Mouse (Mus musculus) kidney, adult 2 months (tissue): ENCODE measurements around the gene Prss8.

ENCODE experiments used
- CTCF ChIP-seq: fragments of 200-500 bp; conservative IDR thresholded peaks from 2 replicates; pipeline ENCODE4 v1.5.1; 2011; ENCODE audit warnings: low read depth, mild to moderate bottlenecking, control low read depth, low read length, moderate library complexity, mixed read lengths; ENCODE audit not compliant: insufficient read depth, insufficient read length
- POLR2A ChIP-seq: fragments of 200-500 bp; IDR thresholded peaks from one replicate; pipeline ENCODE4 v1.6.1; 2011; ENCODE audit warnings: low read depth, low read length, control low read depth

DNA sequence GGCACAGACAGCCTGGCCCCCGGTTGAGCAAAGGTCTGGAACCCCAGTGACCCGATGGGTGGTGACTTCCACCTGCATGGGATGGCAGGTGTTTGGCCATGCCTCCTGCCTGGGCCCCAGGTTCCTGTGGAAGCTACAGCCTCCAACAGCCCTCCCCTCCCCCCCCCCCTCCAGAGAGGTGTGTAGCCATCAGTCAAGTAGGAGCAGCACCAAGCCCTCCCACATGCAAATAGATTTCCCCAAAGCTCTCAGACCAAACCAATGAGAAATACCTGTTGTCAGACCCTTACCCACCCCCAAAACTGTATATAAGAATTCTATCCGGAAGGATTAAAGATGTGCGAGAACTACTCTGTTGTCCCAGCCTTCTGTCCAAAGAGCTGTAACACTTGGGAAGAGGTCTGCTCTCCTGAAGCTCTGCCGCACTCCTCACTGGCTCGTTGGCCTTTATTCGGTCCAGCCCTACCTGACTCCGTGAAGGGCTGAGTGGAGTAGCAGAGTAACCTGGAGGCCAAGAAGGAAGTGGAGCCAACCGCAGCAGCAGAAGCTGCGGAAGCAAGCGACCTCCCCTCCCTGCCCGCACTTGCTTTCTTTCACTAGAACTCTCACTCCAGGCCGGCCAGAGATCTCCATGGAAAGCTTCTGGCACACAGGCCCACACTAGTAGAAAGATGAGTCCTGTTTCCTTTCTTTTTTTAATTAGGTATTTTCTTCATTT, 23.1 kb upstream of the Prss8 start:
- TF ChIP-seq CTCF (no peak), POLR2A (no peak)
